Mouse (Mus musculus) forebrain, embryonic 11.5 days (tissue): ENCODE data around the gene Phactr3. TPM values are rescaled to one million over a fixed set of nuclear protein-coding genes. Genes with fewer than 3 reads are reported as not detected.
"Not testable (repeated sequence)": the region's sequence is repeated elsewhere in the genome, so short reads cannot be mapped to it uniquely, and the experiment has no call there.

ENCODE experiments used
- ATAC-seq: fragments of 200-750 bp; cut with Nextera tagmentation; replicated peaks from 2 replicates; pipeline ENCODE4 v1.8.0; 2017; ENCODE audit warnings: moderate TSS enrichment; ENCODE audit not compliant: low FRiP score
- DNase-seq: peaks from one replicate; pipeline ENCODE4 v3.0.0-alpha.2; 2017; ENCODE audit warnings: low spot score
- H3K27ac ChIP-seq: fragments of 300-500 bp; sonication (generic); 2 replicates; pipeline ENCODE4 v1.5.1; 2014; ENCODE audit warnings: low read depth, low read length
- H3K27me3 ChIP-seq: fragments of 300-500 bp; sonication (generic); 2 replicates; pipeline ENCODE4 v1.6.1; 2014; ENCODE audit warnings: mild to moderate bottlenecking, low read length, mixed read lengths; ENCODE audit not compliant: control insufficient read depth, insufficient read depth
- H3K36me3 ChIP-seq: fragments of 300-500 bp; sonication (generic); 2 replicates; pipeline ENCODE4 v1.6.1; 2014; ENCODE audit warnings: mild to moderate bottlenecking, low read length, moderate library complexity, mixed read lengths; ENCODE audit not compliant: control insufficient read depth, insufficient read depth
- H3K4me1 ChIP-seq: fragments of 300-500 bp; sonication (generic); replicated peaks from 2 replicates; pipeline ENCODE4 v1.6.1; 2014; ENCODE audit warnings: low read length, mixed read lengths; ENCODE audit not compliant: control insufficient read depth, insufficient read depth
- H3K4me2 ChIP-seq: fragments of 300-500 bp; sonication (generic); 2 replicates; pipeline ENCODE4 v1.6.1; 2014; ENCODE audit warnings: low read depth, mild to moderate bottlenecking, low read length, moderate library complexity, mixed read lengths; ENCODE audit not compliant: severe bottlenecking
- H3K4me3 ChIP-seq: fragments of 300-500 bp; sonication (generic); 2 replicates; pipeline ENCODE4 v1.5.1; 2014; ENCODE audit warnings: low read depth, low read length
- H3K9ac ChIP-seq: fragments of 300-500 bp; sonication (generic); 2 replicates; pipeline ENCODE4 v1.6.1; 2014; ENCODE audit warnings: low read length
- H3K9me3 ChIP-seq: fragments of 300-500 bp; sonication (generic); 2 replicates; pipeline ENCODE4 v1.6.1; 2016; ENCODE audit warnings: low read length, mixed read lengths; ENCODE audit not compliant: control insufficient read depth
- WGBS: fragments of 180-500 bp; shearing (Covaris S2); extraction: QIAGEN DNeasy Blood & Tissue Kit; methylation state at CpG from one replicate; pipeline ENCODE4 v1.1.7; 2014; 5-methylcytosine and 5-hydroxymethylcytosine counted together
- polyA plus RNA-seq: library from polyadenylated mRNA; unstranded; fragments of >200 nt; fragmentation: Nextera tagmentation; extraction: Ambion mirVana; gene quantifications from 2 replicates; pipeline ENCODE4 v1.2.1, GENCODE M21; 2014

Phactr3 gene
- polyA plus RNA-seq, result 11.3 and 13.5 TPM in 2 replicates

DNA sequence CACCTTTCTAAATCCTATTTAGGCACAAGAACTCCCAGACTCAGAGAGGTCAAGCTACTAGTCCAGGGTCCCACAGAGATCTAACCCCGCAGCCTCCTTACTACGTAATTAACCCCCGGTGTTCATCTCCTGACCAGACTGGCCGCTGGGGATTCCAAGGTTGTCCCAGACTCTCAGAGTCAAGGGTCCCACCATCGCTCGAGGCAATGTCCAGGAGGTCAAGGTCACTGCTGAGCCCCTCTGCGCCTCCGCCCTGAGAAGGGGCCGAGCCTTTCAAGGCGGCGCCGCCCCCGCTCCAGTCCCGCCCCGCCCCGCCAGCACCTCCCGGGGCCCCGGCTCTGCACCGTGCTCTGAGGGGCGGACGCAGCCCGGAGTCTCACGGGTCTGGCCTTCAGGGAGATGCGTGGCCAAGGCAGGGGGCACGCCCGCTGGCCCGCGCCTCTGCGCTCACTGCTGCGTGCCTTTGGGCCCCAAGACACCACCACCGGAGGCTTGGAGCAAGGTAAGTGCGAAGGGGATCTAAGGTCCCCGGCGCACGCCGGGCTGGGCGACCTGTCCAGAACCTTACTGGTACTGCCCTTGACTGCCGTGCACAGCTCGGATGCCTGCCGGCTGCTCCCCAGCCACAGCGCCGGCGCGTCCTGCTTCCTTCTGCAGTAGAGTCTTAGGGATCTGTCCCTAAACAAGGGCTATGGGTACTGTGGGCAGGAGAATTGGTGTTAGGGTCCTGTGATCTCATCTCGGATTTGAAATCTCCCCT lies at the start of gene Phactr3:
Gene Phactr3, plus strand, starts transcription at position 175 of the 760 bp plus-strand sequence.
- 0 out of 2 replicates have a peak, but pooled peaks cover 2% of the 10 kb centered on the region for H3K4me1 ChIP-seq
- no peak within 1 kb of the TSS for H3K27ac ChIP-seq
- no peaks in the 10 kb centered on the region for H3K36me3 ChIP-seq
- no peaks in the 10 kb centered on the region for H3K9me3 ChIP-seq
- 1% methylated on average over 45 of the region's 45 CpGs for WGBS
- peak within 1 kb of the TSS; percentile 88 for H3K4me2 ChIP-seq
- peaks cover 14% of the 10 kb centered on the region for H3K27me3 ChIP-seq
- peak within 1 kb of the TSS; percentile 48 for H3K9ac ChIP-seq
- peak; percentile 63 for DNase-seq
- peak within 1 kb of the TSS; percentile 35 for H3K4me3 ChIP-seq
- peak; percentile 62 for ATAC-seq

DNA sequence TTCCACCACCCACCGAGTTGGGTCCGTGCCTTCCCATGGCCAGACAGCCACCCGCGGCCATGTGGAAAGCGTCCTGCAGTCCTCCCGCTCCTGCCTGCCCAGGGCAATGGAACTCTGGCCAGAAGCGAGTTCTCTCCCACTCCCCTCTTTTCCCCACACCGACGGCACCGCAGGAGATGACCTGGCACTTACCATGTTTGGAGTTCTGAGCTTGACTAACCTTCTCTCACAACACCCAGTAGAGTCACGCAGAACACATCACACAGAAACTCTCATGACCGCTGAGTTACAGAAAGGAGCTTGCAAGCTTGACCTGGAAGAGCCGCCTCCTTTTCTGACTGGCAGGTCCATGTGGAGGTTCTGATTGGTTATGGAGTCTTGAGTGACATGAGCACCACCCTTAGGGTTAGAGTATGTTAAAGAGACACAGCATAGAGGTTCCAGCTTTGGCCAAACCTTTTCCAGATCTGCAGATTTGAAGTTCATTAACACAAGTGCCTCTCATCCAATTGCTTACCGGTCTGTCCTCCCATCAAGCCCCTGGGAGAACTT lies 40.5 kb upstream of the Phactr3 start, which contains the start of gene Zfp931:
Gene Zfp931, minus strand, starts transcription at position 311 of the 552 bp plus-strand sequence.
- Histone ChIP-seq H3K4me2 (peak within 1 kb of the TSS; percentile 35; the same call in 1 of the 2 replicates), H3K4me3 (peak within 1 kb of the TSS; percentile 32)
- not testable (repeated sequence) for H3K9ac ChIP-seq, DNase-seq, H3K4me1 ChIP-seq, H3K27me3 ChIP-seq, H3K9me3 ChIP-seq, H3K36me3 ChIP-seq, H3K27ac ChIP-seq, ATAC-seq
- WGBS, result 0% methylated on average over 4 of the region's 14 CpGs

DNA sequence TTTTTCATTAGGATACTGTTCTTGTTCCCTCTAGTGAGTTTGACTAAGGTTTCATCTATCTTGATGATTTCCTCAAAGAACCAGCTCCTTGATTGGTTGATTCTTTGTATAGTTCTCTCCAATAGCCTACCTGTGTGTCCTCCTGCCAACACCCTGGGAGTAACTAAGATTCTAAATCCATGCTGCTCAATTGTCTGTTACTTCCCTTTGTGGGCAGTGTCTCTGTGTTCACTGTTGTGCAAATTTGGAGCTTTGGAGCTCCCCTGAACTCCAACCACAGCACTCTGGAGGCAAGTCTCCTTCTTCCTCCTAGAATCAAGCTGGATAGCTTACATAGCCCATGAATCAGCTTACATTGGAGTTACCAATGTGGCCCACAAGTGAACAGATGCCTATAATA lies 29.2 kb upstream of the Phactr3 start:
- H3K27ac ChIP-seq, result no peak overlapping the region
- no peak overlapping the region for H3K4me3 ChIP-seq
- H3K27me3 ChIP-seq, result no peaks in the 10 kb centered on the region
- H3K4me2 ChIP-seq, result no peak overlapping the region
- ATAC-seq (no peak), DNase-seq (no peak)
- no peaks in the 10 kb centered on the region for H3K36me3 ChIP-seq
- no peak overlapping the region for H3K9ac ChIP-seq
- no peaks in the 10 kb centered on the region for H3K9me3 ChIP-seq
- no peaks in the 10 kb centered on the region for H3K4me1 ChIP-seq

DNA sequence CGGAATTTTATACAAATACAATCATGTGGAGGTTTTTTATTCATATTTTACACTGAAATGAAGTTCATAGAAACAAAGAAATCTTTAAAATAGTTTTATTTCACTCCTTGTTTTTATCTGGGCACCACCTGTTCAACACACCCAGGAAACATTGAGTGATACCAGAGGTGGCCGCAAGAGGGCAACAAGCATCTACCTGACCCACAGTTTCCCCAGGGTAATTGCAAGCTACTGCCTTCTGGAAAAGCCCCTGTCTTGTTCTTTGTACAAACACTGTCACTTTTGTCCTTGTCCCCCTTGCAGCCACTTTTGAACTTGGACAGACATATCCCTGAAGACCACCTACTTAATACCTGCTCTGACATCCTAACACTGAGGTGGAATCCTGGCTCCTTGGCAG lies 20.8 kb upstream of the Phactr3 start:
- no peak overlapping the region for H3K9ac ChIP-seq
- DNase-seq (peak; percentile 75), ATAC-seq (0 out of 2 replicates have a peak, but pooled peaks have one; percentile 19)
- H3K9me3 ChIP-seq, result no peaks in the 10 kb centered on the region
- no peaks in the 10 kb centered on the region for H3K4me1 ChIP-seq
- no peaks in the 10 kb centered on the region for H3K27me3 ChIP-seq
- WGBS, result 5% methylated on average over 2 of the region's 2 CpGs
- H3K4me3 ChIP-seq, result no peak overlapping the region
- H3K36me3 ChIP-seq, result no peaks in the 10 kb centered on the region
- no peak overlapping the region for H3K27ac ChIP-seq
- H3K4me2 ChIP-seq, result no peak overlapping the region

DNA sequence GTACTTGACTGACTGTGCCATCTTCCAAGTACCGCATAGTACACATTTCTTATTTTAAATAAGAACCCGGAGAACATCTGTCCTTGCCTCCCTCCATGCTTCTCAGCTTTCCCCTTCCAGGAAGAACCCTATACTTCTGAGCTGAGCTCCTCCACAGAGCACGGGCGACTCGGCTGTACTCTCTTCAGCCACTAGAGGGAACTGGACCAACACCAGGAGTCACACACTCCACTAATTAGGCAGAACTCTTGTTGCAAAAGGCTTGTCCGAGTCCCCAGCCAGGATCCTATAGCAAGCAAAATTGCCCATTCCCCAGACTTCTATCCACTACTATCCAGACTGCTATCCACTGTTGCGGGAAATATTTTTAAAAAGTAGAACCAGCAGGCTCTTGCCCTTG lies 16.8 kb upstream of the Phactr3 start:
- ATAC-seq (peak; percentile 79), DNase-seq (peak; percentile 79)
- no peak overlapping the region for H3K27ac ChIP-seq
- H3K9me3 ChIP-seq, result no peaks in the 10 kb centered on the region
- H3K36me3 ChIP-seq, result no peaks in the 10 kb centered on the region
- H3K4me2 ChIP-seq, result no peak overlapping the region
- no peaks in the 10 kb centered on the region for H3K4me1 ChIP-seq
- H3K27me3 ChIP-seq, result no peaks in the 10 kb centered on the region
- H3K9ac ChIP-seq, result no peak overlapping the region
- H3K4me3 ChIP-seq, result no peak overlapping the region
- WGBS, result 20% methylated on average over 7 of the region's 7 CpGs

DNA sequence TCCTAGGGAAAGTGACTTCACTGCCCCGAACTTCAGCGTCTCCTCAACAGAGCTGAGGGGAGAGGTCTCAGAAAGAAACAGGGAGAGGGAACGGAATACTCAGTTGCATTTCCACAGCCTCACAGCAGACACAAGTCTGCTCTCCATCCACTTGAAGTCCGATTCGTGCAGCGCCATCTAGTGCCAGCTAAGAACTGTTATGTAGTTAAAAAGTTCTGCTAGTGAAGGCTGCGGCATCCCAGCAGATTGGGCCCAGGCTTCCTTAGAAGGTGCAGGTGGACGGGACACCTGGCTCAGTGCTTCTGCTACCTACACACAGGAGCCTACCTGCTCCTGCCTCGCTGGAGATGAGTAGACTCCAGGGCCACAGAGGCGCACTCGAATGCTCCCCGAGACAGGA lies 829 bp upstream of the Phactr3 start:
- WGBS, result 23% methylated on average over 12 of the region's 12 CpGs
- Histone ChIP-seq H3K9ac (no peak overlapping the region), H3K4me1 (0 out of 2 replicates have a peak, but pooled peaks cover 2% of the 10 kb centered on the region), H3K4me2 (no peak overlapping the region), H3K27me3 (peaks cover 14% of the 10 kb centered on the region), H3K36me3 (no peaks in the 10 kb centered on the region), H3K9me3 (no peaks in the 10 kb centered on the region), H3K4me3 (no peak overlapping the region), H3K27ac (no peak overlapping the region)
- DNase-seq (peak; percentile 70), ATAC-seq (peak; percentile 31; the same call in 1 of the 2 replicates)

DNA sequence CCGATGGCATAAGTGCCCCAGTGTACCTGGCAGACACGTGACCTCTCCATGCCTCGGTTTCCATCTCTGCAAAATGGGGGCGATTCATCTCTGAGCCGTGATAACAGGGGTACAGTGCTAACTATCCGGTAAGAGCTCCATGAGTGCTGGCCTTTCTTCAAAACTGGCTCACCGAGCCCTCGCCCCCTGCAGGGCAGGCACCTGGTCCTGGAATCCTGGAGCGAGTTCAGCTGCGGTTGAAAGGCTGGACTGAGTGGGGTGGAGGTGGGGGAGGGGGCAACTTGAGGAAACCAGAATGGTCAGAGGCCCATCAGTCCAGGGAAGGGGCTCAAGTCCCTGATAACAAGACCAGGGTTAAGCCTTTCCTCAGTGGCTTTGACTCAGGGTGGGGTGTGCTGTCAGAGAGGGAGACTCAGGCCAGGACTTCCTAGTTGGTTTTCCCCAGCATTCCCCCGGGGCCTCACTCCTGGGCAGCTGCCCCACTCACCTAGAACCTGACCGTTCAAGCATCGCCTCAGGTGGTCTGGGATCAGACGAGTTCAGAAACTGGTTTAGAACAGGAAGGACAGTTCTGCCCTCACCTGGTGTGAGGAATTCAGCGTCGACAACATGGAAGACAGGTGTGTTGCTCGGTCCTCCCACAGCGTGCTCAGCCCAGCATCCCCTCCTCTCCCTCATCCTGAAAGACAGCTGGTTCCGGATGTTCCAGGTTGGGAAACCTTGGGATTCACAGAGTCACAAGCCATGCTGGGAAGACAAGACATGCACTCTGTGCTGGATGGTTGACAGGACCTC lies 983 bp downstream of the Phactr3 start:
- Histone ChIP-seq H3K36me3 (no peaks in the 10 kb centered on the region), H3K27me3 (peaks cover 14% of the 10 kb centered on the region), H3K4me1 (0 out of 2 replicates have a peak, but pooled peaks cover 2% of the 10 kb centered on the region), H3K9me3 (no peaks in the 10 kb centered on the region), H3K27ac (no peak overlapping the region), H3K9ac (no peak overlapping the region), H3K4me2 (peak overlapping the region; percentile 88), H3K4me3 (peak overlapping the region; percentile 35; the same call in 1 of the 2 replicates)
- DNase-seq (no peak), ATAC-seq (peak; percentile 4; the same call in 1 of the 2 replicates)
- 23% methylated on average over 19 of the region's 19 CpGs for WGBS

DNA sequence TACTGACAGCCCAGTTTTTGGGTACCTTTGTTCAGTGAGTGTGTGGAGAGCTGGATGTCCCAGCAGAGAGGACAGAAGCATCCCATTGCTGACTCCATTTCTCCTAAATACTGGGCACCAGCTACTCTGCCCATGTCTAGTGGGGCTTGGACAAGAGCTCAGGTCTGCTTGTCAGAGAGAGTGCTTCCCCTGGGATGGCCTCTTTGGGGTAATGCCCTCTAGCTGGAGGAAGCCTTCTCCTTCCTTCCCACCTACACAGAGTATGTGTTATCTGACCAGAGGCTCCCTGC lies 1.5 kb downstream of the Phactr3 start:
- Histone ChIP-seq H3K4me2 (no peak overlapping the region), H3K4me3 (no peak overlapping the region), H3K9ac (no peak overlapping the region), H3K27me3 (peaks cover 14% of the 10 kb centered on the region), H3K4me1 (0 out of 2 replicates have a peak, but pooled peaks cover 2% of the 10 kb centered on the region), H3K36me3 (no peaks in the 10 kb centered on the region), H3K9me3 (no peaks in the 10 kb centered on the region), H3K27ac (no peak overlapping the region)
- ATAC-seq, result no peak
- no peak for DNase-seq
